Mouse (Mus musculus): Measurements from ENCODE around the gene Coil.

GRCm38 (mm10) chr11:88949802-88950639 is 20.0 kb upstream of the Coil start:
- TF ChIP-seq CTCF (IDR thresholded peaks at IDR 0.05; ENCODE audit: low read depth, low read length) = no peak
- no peak for TF ChIP-seq POLR2A (IDR thresholded peaks at IDR 0.05; ENCODE audit: extremely low read depth, insufficient read depth, low read length)
